ENCODE assay signal across 8 mouse cellular contexts in genomic region chr9:108052885-108053664, GRCm38 (mm10). TPM values are rescaled to one million over a fixed set of nuclear protein-coding genes. Genes with fewer than 3 reads are reported as not detected.
A peak's percentile ranks its signal among the peaks of the same experiment; 100 is the strongest.
DNase-seq lines count a peak whose midpoint lies in the region; ATAC-seq and TF ChIP-seq lines count a peak whose summit lies in the region.

Gene Amigo3, plus strand, starts transcription at chr9:108053159.

- peak; percentile 80 for TF ChIP-seq CTCF in ES-Bruce4 (IDR thresholded peaks at IDR 0.05; ENCODE audit: low read depth, low read length)
- peak; percentile 98 for TF ChIP-seq CTCF in liver, postnatal 0 days (IDR thresholded peaks at IDR 0.05; ENCODE audit: low read depth)

- peak; percentile 99 for DNase-seq in heart, postnatal 10 days
- peak; percentile 91 for DNase-seq in large intestine, adult 2 months (ENCODE audit: low read depth, low spot score)
- peak; percentile 96 for DNase-seq in liver, postnatal 0 days
- peak; percentile 98 for DNase-seq in testis, postnatal 10 days (ENCODE audit: low spot score)

- peak within 1 kb of the TSS; percentile 49 for H3K4me2 ChIP-seq in forebrain, embryonic 13.5 days
- peak within 1 kb of the TSS; percentile 58 for H3K4me2 ChIP-seq in liver, postnatal 0 days (ENCODE audit: low read depth, low read length)
- no peak within 1 kb of the TSS for H3K4me2 ChIP-seq in neural tube, embryonic 14.5 days (ENCODE audit: low read depth, low read length)

- H3K4me1 ChIP-seq in ES-Bruce4 (ENCODE audit: control insufficient read depth, insufficient read depth, low read length) = no peaks in the 10 kb centered on the region
- peaks cover 24% of the 10 kb centered on the region for H3K4me1 ChIP-seq in forebrain, embryonic 13.5 days
- H3K4me1 ChIP-seq in liver, postnatal 0 days (ENCODE audit: insufficient read depth) = peaks cover 16% of the 10 kb centered on the region
- peaks cover 11% of the 10 kb centered on the region for H3K4me1 ChIP-seq in neural tube, embryonic 14.5 days (ENCODE audit: control insufficient read depth, insufficient read depth, low read length)

- 59% methylated on average over 20 of the region's 20 CpGs for WGBS in forebrain, embryonic 13.5 days
- WGBS in large intestine, adult 2 months = 48% methylated on average over 20 of the region's 20 CpGs
- WGBS in liver, postnatal 0 days (ENCODE audit: insufficient replicate concordance) = 57% methylated on average over 20 of the region's 20 CpGs
- 53% methylated on average over 20 of the region's 20 CpGs for WGBS in neural tube, embryonic 14.5 days

- H3K36me3 ChIP-seq in ES-Bruce4 (ENCODE audit: control insufficient read depth, insufficient read depth, low read length, poor library complexity, severe bottlenecking) = 0 out of 2 replicates have a peak, but pooled peaks cover 3% of the 10 kb centered on the region
- peaks cover 64% of the 10 kb centered on the region for H3K36me3 ChIP-seq in forebrain, embryonic 13.5 days (ENCODE audit: poor library complexity, severe bottlenecking)
- H3K36me3 ChIP-seq in liver, postnatal 0 days (replicated peaks; ENCODE audit: insufficient read depth, low read length) = peaks cover 68% of the 10 kb centered on the region
- H3K36me3 ChIP-seq in neural tube, embryonic 14.5 days (ENCODE audit: control insufficient read depth, insufficient read depth, low read length) = peaks cover 27% of the 10 kb centered on the region

- intact Hi-C loops in heart, postnatal 10 days (cut with DNase I) = loop anchor here (2.0 to 5.0 kb wide), 2 partner anchors 66 to 148 kb away; partner anchors contain the start of gene Inka1

- H3K9me3 ChIP-seq in ES-Bruce4 (replicated peaks; ENCODE audit: control insufficient read depth, insufficient read depth, low read length, poor library complexity, severe bottlenecking) = no peaks in the 10 kb centered on the region
- H3K9me3 ChIP-seq in forebrain, embryonic 13.5 days (replicated peaks) = no peaks in the 10 kb centered on the region
- H3K9me3 ChIP-seq in liver, postnatal 0 days (ENCODE audit: low read length) = no peaks in the 10 kb centered on the region
- no peaks in the 10 kb centered on the region for H3K9me3 ChIP-seq in neural tube, embryonic 14.5 days (ENCODE audit: control insufficient read depth, low read length)

- H3K4me3 ChIP-seq in ES-Bruce4 (ENCODE audit: low read depth, low read length) = peak within 1 kb of the TSS; percentile 27
- H3K4me3 ChIP-seq in forebrain, embryonic 13.5 days = 0 out of 2 replicates have a peak within 1 kb of the TSS, but pooled peaks have one; percentile 7
- H3K4me3 ChIP-seq in liver, postnatal 0 days (ENCODE audit: low read depth, low read length) = no peak within 1 kb of the TSS; the same call in 1 of the 2 replicates
- H3K4me3 ChIP-seq in neural tube, embryonic 14.5 days (ENCODE audit: low read depth, low read length) = no peak within 1 kb of the TSS

- TF ChIP-seq EP300 in ES-Bruce4 (IDR thresholded peaks at IDR 0.05; ENCODE audit: insufficient read depth, low read depth, low read length) = no peak
- no peak for TF ChIP-seq EP300 in liver, postnatal 0 days (IDR thresholded peaks at IDR 0.05; ENCODE audit: low read depth)

- H3K27me3 ChIP-seq in ES-Bruce4 (ENCODE audit: control insufficient read depth, insufficient read depth, low read length, poor library complexity, severe bottlenecking) = no peaks in the 10 kb centered on the region
- H3K27me3 ChIP-seq in forebrain, embryonic 13.5 days = no peaks in the 10 kb centered on the region
- H3K27me3 ChIP-seq in liver, postnatal 0 days (ENCODE audit: insufficient read depth, low read length) = no peaks in the 10 kb centered on the region
- H3K27me3 ChIP-seq in neural tube, embryonic 14.5 days (ENCODE audit: control insufficient read depth, insufficient read depth, low read length) = no peaks in the 10 kb centered on the region

- peak; percentile 27 for TF ChIP-seq POLR2A in ES-Bruce4 (IDR thresholded peaks at IDR 0.05; ENCODE audit: insufficient read depth, low read length)

- no peak within 1 kb of the TSS for H3K9ac ChIP-seq in ES-Bruce4 (ENCODE audit: low read depth, poor library complexity, severe bottlenecking)
- H3K9ac ChIP-seq in forebrain, embryonic 13.5 days = no peak within 1 kb of the TSS
- H3K9ac ChIP-seq in liver, postnatal 0 days (replicated peaks) = no peak within 1 kb of the TSS
- H3K9ac ChIP-seq in neural tube, embryonic 14.5 days (replicated peaks; ENCODE audit: low read depth, low read length) = no peak within 1 kb of the TSS

- ATAC-seq in cerebellum, adult (ENCODE audit: insufficient number of reproducible peaks, low FRiP score, low TSS enrichment) = peak; percentile 23; the same call in 1 of the 2 replicates
- peak; percentile 25; the same call in 1 of the 2 replicates for ATAC-seq in forebrain, embryonic 13.5 days
- peak; percentile 46 for ATAC-seq in liver, postnatal 0 days
- ATAC-seq in neural tube, embryonic 14.5 days (ENCODE audit: low read depth) = peak; percentile 15

- no peak within 1 kb of the TSS for H3K27ac ChIP-seq in ES-Bruce4 (ENCODE audit: insufficient read depth, low read length)
- H3K27ac ChIP-seq in forebrain, embryonic 13.5 days = no peak within 1 kb of the TSS; the same call in 1 of the 2 replicates
- H3K27ac ChIP-seq in liver, postnatal 0 days (ENCODE audit: low read depth) = peak within 1 kb of the TSS; percentile 19; the same call in 1 of the 2 replicates
- no peak within 1 kb of the TSS for H3K27ac ChIP-seq in neural tube, embryonic 14.5 days (ENCODE audit: low read depth, low read length)

RNA-seq across cellular contexts. Expression of gene Amigo3, which starts in this region (rescaled TPM):
- polyA plus RNA-seq in ES-Bruce4 (2011; ENCODE audit: insufficient read depth, insufficient read length, low read depth, missing spikeins) = 0.24 and 0.61 TPM in 2 replicates
- 2.1 and 3.0 TPM in 2 replicates for polyA plus RNA-seq in forebrain, embryonic 13.5 days (2015; fragmentation: Nextera tagmentation; extraction: Ambion mirVana)
- 1 to 10 TPM; 1.9 to 2.2 TPM for total RNA-seq in heart, postnatal 10 days (2021)
- 10.7 and 12.7 TPM in 2 replicates for polyA plus RNA-seq in large intestine, adult 2 months (2012; rRNA removed)
- 0.59 and 0.86 TPM in 2 replicates for polyA plus RNA-seq in liver, postnatal 0 days (2015; fragmentation: Nextera tagmentation; extraction: Ambion mirVana)
- 2.8 and 3.5 TPM in 2 replicates for polyA plus RNA-seq in neural tube, embryonic 14.5 days (2014; fragmentation: Nextera tagmentation; extraction: Ambion mirVana)

Comparison
In these comparisons a context has a peak if more than half of its experiments do, and no peak if none do; other contexts are left out.
1. Peak in DNase-seq, ATAC-seq, H3K27ac ChIP-seq and H3K4me2 ChIP-seq in liver, postnatal 0 days; RNA of the gene not detected or under 1 TPM.
2. H3K4me3 ChIP-seq: peak in ES-Bruce4 (single experiment) and forebrain, embryonic 13.5 days (single experiment); none in liver, postnatal 0 days (single experiment) and neural tube, embryonic 14.5 days (single experiment).
3. Peak in every context shown above with its lines, with median percentiles within 50 percentile points of each other: ATAC-seq and DNase-seq.